Mouse (Mus musculus): Measurements from ENCODE around the gene Slc31a2. TPM values are rescaled to one million over a fixed set of nuclear protein-coding genes. Genes with fewer than 3 reads are reported as not detected.

The Slc31a2 gene
- polyA plus RNA-seq, 1 experiment from 2014 or later: 12.6 TPM

GRCm38 (mm10) chr4:62290816-62291505 lies 28.6 kb downstream of the Slc31a2 start:
- WGBS: 92% methylated on average over 9 of the region's 9 CpGs
- no peaks in the 10 kb centered on the region for H3K9me3 ChIP-seq (ENCODE audit: control insufficient read depth, low read length)
- H3K4me1 ChIP-seq (replicated peaks; ENCODE audit: control insufficient read depth, insufficient read depth, low read length): peaks cover 19% of the 10 kb centered on the region
- ATAC-seq (ENCODE audit: low FRiP score) (no peak), DNase-seq (ENCODE audit: low spot score) (no peak)
- no peak overlapping the region for H3K4me2 ChIP-seq (replicated peaks)
- no peak overlapping the region for H3K4me3 ChIP-seq (replicated peaks; ENCODE audit: low read length)
- H3K27ac ChIP-seq: no peak overlapping the region
- H3K36me3 ChIP-seq (replicated peaks; ENCODE audit: control insufficient read depth, insufficient read depth): peaks cover 15% of the 10 kb centered on the region
- H3K27me3 ChIP-seq (ENCODE audit: control insufficient read depth, insufficient read depth, low read length): no peaks in the 10 kb centered on the region
- H3K9ac ChIP-seq: no peak overlapping the region

- Histone ChIP-seq H3K27ac (no peak overlapping the region), H3K4me3 (replicated peaks; ENCODE audit: low read length) (no peak overlapping the region), H3K36me3 (replicated peaks; ENCODE audit: control insufficient read depth, insufficient read depth) (peaks cover 26% of the 10 kb centered on the region), H3K9me3 (ENCODE audit: control insufficient read depth, low read length) (no peaks in the 10 kb centered on the region), H3K4me1 (replicated peaks; ENCODE audit: control insufficient read depth, insufficient read depth, low read length) (peaks cover 14% of the 10 kb centered on the region), H3K4me2 (replicated peaks) (no peak overlapping the region), H3K9ac (no peak overlapping the region), H3K27me3 (ENCODE audit: control insufficient read depth, insufficient read depth, low read length) (no peaks in the 10 kb centered on the region)
- peak; percentile 36 for DNase-seq (ENCODE audit: low spot score)
- ATAC-seq (ENCODE audit: low FRiP score): peak; percentile 29
- 37% methylated on average over 8 of the region's 8 CpGs for WGBS
Measured at GRCm38 (mm10) chr4:62292461-62293180, 30.3 kb downstream of the Slc31a2 start.

GRCm38 (mm10) chr4:62293219-62293861 lies 31.0 kb downstream of the Slc31a2 start:
- H3K4me2 ChIP-seq (replicated peaks): no peak overlapping the region
- H3K27ac ChIP-seq: 0 out of 2 replicates have a peak overlapping the region, but pooled peaks have one; percentile 9
- no peak for ATAC-seq (ENCODE audit: low FRiP score)
- H3K4me3 ChIP-seq (replicated peaks; ENCODE audit: low read length): no peak overlapping the region
- H3K9ac ChIP-seq: 0 out of 2 replicates have a peak overlapping the region, but pooled peaks have one; percentile 11
- H3K27me3 ChIP-seq (ENCODE audit: control insufficient read depth, insufficient read depth, low read length): no peaks in the 10 kb centered on the region
- 52% methylated on average over 10 of the region's 10 CpGs for WGBS
- H3K36me3 ChIP-seq (replicated peaks; ENCODE audit: control insufficient read depth, insufficient read depth): peaks cover 33% of the 10 kb centered on the region
- H3K4me1 ChIP-seq (replicated peaks; ENCODE audit: control insufficient read depth, insufficient read depth, low read length): 0 out of 2 replicates have a peak, but pooled peaks cover 9% of the 10 kb centered on the region
- no peaks in the 10 kb centered on the region for H3K9me3 ChIP-seq (ENCODE audit: control insufficient read depth, low read length)
- DNase-seq (ENCODE audit: low spot score): no peak

- Histone ChIP-seq H3K36me3 (replicated peaks; ENCODE audit: control insufficient read depth, insufficient read depth) (peaks cover 47% of the 10 kb centered on the region), H3K4me2 (replicated peaks) (no peak overlapping the region), H3K4me3 (replicated peaks; ENCODE audit: low read length) (no peak overlapping the region), H3K4me1 (replicated peaks; ENCODE audit: control insufficient read depth, insufficient read depth, low read length) (0 out of 2 replicates have a peak, but pooled peaks cover 5% of the 10 kb centered on the region), H3K9me3 (ENCODE audit: control insufficient read depth, low read length) (no peaks in the 10 kb centered on the region), H3K27me3 (ENCODE audit: control insufficient read depth, insufficient read depth, low read length) (no peaks in the 10 kb centered on the region), H3K27ac (no peak overlapping the region), H3K9ac (no peak overlapping the region)
- DNase-seq (ENCODE audit: low spot score) (no peak), ATAC-seq (ENCODE audit: low FRiP score) (no peak)
- WGBS: 95% methylated on average over 1 of the region's 1 CpGs
Measured at GRCm38 (mm10) chr4:62294741-62295140, 32.4 kb downstream of the Slc31a2 start.

GRCm38 (mm10) chr4:62297280-62298130 lies 35.1 kb downstream of the Slc31a2 start:
- H3K27me3 ChIP-seq (ENCODE audit: control insufficient read depth, insufficient read depth, low read length): no peaks in the 10 kb centered on the region
- H3K4me1 ChIP-seq (replicated peaks; ENCODE audit: control insufficient read depth, insufficient read depth, low read length): 0 out of 2 replicates have a peak, but pooled peaks cover 5% of the 10 kb centered on the region
- WGBS: 82% methylated on average over 3 of the region's 3 CpGs
- H3K9ac ChIP-seq: no peak overlapping the region
- DNase-seq (ENCODE audit: low spot score): no peak
- no peak for ATAC-seq (ENCODE audit: low FRiP score)
- no peak overlapping the region for H3K4me2 ChIP-seq (replicated peaks)
- H3K27ac ChIP-seq: no peak overlapping the region
- H3K9me3 ChIP-seq (ENCODE audit: control insufficient read depth, low read length): no peaks in the 10 kb centered on the region
- H3K4me3 ChIP-seq (replicated peaks; ENCODE audit: low read length): no peak overlapping the region
- H3K36me3 ChIP-seq (replicated peaks; ENCODE audit: control insufficient read depth, insufficient read depth): peaks cover 72% of the 10 kb centered on the region

- 97% methylated on average over 2 of the region's 2 CpGs for WGBS
- no peaks in the 10 kb centered on the region for H3K9me3 ChIP-seq (ENCODE audit: control insufficient read depth, low read length)
- peaks cover 85% of the 10 kb centered on the region for H3K36me3 ChIP-seq (replicated peaks; ENCODE audit: control insufficient read depth, insufficient read depth)
Measured at GRCm38 (mm10) chr4:62300001-62300400, 37.6 kb downstream of the Slc31a2 start.

GRCm38 (mm10) chr4:62302795-62303194 lies 40.4 kb downstream of the Slc31a2 start:
- H3K9me3 ChIP-seq (ENCODE audit: control insufficient read depth, low read length): no peaks in the 10 kb centered on the region
- no peaks in the 10 kb centered on the region for H3K27me3 ChIP-seq (ENCODE audit: control insufficient read depth, insufficient read depth, low read length)
- no peak overlapping the region for H3K27ac ChIP-seq
- H3K9ac ChIP-seq: no peak overlapping the region
- DNase-seq (ENCODE audit: low spot score) (no peak), ATAC-seq (ENCODE audit: low FRiP score) (no peak)
- 65% methylated on average over 2 of the region's 2 CpGs for WGBS
- no peak overlapping the region for H3K4me2 ChIP-seq (replicated peaks)
- no peak overlapping the region for H3K4me3 ChIP-seq (replicated peaks; ENCODE audit: low read length)
- peaks cover 99% of the 10 kb centered on the region for H3K36me3 ChIP-seq (replicated peaks; ENCODE audit: control insufficient read depth, insufficient read depth)
- H3K4me1 ChIP-seq (replicated peaks; ENCODE audit: control insufficient read depth, insufficient read depth, low read length): no peaks in the 10 kb centered on the region

More at GRCm38 (mm10) chr4:62300001-62300400, 37.6 kb downstream of the Slc31a2 start:
- H3K4me2 ChIP-seq (replicated peaks): no peak overlapping the region
- H3K27me3 ChIP-seq (ENCODE audit: control insufficient read depth, insufficient read depth, low read length): no peaks in the 10 kb centered on the region
- no peak for DNase-seq (ENCODE audit: low spot score)
- no peaks in the 10 kb centered on the region for H3K4me1 ChIP-seq (replicated peaks; ENCODE audit: control insufficient read depth, insufficient read depth, low read length)
- H3K9ac ChIP-seq: no peak overlapping the region
- no peak overlapping the region for H3K4me3 ChIP-seq (replicated peaks; ENCODE audit: low read length)
- no peak overlapping the region for H3K27ac ChIP-seq
- no peak for ATAC-seq (ENCODE audit: low FRiP score)

GRCm38 (mm10) chr4:62303288-62303687 lies 40.9 kb downstream of the Slc31a2 start:
- no peaks in the 10 kb centered on the region for H3K4me1 ChIP-seq (replicated peaks; ENCODE audit: control insufficient read depth, insufficient read depth, low read length)
- H3K36me3 ChIP-seq (replicated peaks; ENCODE audit: control insufficient read depth, insufficient read depth): peaks cover 99% of the 10 kb centered on the region
- WGBS: 78% methylated on average over 1 of the region's 1 CpGs
- H3K27me3 ChIP-seq (ENCODE audit: control insufficient read depth, insufficient read depth, low read length): no peaks in the 10 kb centered on the region
- H3K9ac ChIP-seq: no peak overlapping the region
- no peak overlapping the region for H3K4me2 ChIP-seq (replicated peaks)
- DNase-seq (ENCODE audit: low spot score) (no peak), ATAC-seq (ENCODE audit: low FRiP score) (no peak)
- no peaks in the 10 kb centered on the region for H3K9me3 ChIP-seq (ENCODE audit: control insufficient read depth, low read length)
- H3K27ac ChIP-seq: no peak overlapping the region
- H3K4me3 ChIP-seq (replicated peaks; ENCODE audit: low read length): no peak overlapping the region
